Mouse (Mus musculus) layer of hippocampus, adult 9-11 months (tissue): ENCODE measurements around the gene Gadd45gip1.

Experiments
- DNase-seq: peaks from one replicate; pipeline ENCODE4 v3.0.0; 2022

The Gadd45gip1 gene

GRCm38 (mm10) chr8:84831490-84831889 is at the start of gene Gadd45gip1:
TSS of gene Gadd45gip1 (plus strand) at chr8:84831522.
- no peak for DNase-seq

GRCm38 (mm10) chr8:84781686-84782505 is 49.4 kb upstream of the Gadd45gip1 start:
- no peak for DNase-seq

GRCm38 (mm10) chr8:84782680-84783079 is 48.6 kb upstream of the Gadd45gip1 start:
- DNase-seq = no peak

GRCm38 (mm10) chr8:84783198-84783918 is 48.0 kb upstream of the Gadd45gip1 start:
- no peak for DNase-seq

- DNase-seq = no peak
Measured at GRCm38 (mm10) chr8:84783919-84784581, 47.3 kb upstream of the Gadd45gip1 start.

GRCm38 (mm10) chr8:84784681-84785505 is 46.4 kb upstream of the Gadd45gip1 start:
- DNase-seq = no peak

- DNase-seq = no peak
Measured at GRCm38 (mm10) chr8:84785506-84785755, 45.9 kb upstream of the Gadd45gip1 start.

GRCm38 (mm10) chr8:84785756-84786677 is 45.3 kb upstream of the Gadd45gip1 start:
- no peak for DNase-seq

- DNase-seq = no peak
Measured at GRCm38 (mm10) chr8:84786801-84787467, 44.4 kb upstream of the Gadd45gip1 start.

- no peak for DNase-seq
Measured at GRCm38 (mm10) chr8:84787523-84788302, 43.6 kb upstream of the Gadd45gip1 start.

GRCm38 (mm10) chr8:84788896-84789295 is 42.4 kb upstream of the Gadd45gip1 start:
- DNase-seq = no peak

- DNase-seq = no peak
Measured at GRCm38 (mm10) chr8:84789345-84789744, 42.0 kb upstream of the Gadd45gip1 start.

GRCm38 (mm10) chr8:84789855-84790486 is 41.4 kb upstream of the Gadd45gip1 start:
- DNase-seq = peak; percentile 85

GRCm38 (mm10) chr8:84790537-84790936 is 40.8 kb upstream of the Gadd45gip1 start:
- no peak for DNase-seq

GRCm38 (mm10) chr8:84792429-84792947 is 38.8 kb upstream of the Gadd45gip1 start:
- no peak for DNase-seq

- peak; percentile 78 for DNase-seq
Measured at GRCm38 (mm10) chr8:84793134-84793533, 38.2 kb upstream of the Gadd45gip1 start.

GRCm38 (mm10) chr8:84793791-84794485 is 37.4 kb upstream of the Gadd45gip1 start:
- DNase-seq = peak; percentile 87

- DNase-seq = no peak
Measured at GRCm38 (mm10) chr8:84794486-84794885, 36.8 kb upstream of the Gadd45gip1 start.

- no peak for DNase-seq
Measured at GRCm38 (mm10) chr8:84797256-84797797, 34.0 kb upstream of the Gadd45gip1 start.
